Mouse (Mus musculus): ENCODE measurements at regions not wholly inside any gene's neighbourhood (a gene's known extent, or its start where the extent isn't known, plus 50 kb on each side); places are given as distances from the start of the nearest gene placed in this dataset.
A peak's percentile ranks its signal among the peaks of the same experiment; 100 is the strongest.

- ATAC-seq (ENCODE audit: low FRiP score) = no peak
- Histone ChIP-seq H3K27me3 (ENCODE audit: insufficient read depth, low read length) (no peaks in the 10 kb centered on the region), H3K36me3 (ENCODE audit: insufficient read depth, low read length) (no peaks in the 10 kb centered on the region), H3K4me2 (ENCODE audit: low read depth, low read length, poor library complexity, severe bottlenecking) (no peak overlapping the region), H3K4me1 (ENCODE audit: insufficient read depth, low read length) (no peaks in the 10 kb centered on the region), H3K4me3 (ENCODE audit: low read depth, low read length) (no peak overlapping the region), H3K27ac (ENCODE audit: low read depth, low read length) (no peak overlapping the region), H3K9me3 (ENCODE audit: low read length) (no peaks in the 10 kb centered on the region), H3K9ac (replicated peaks; ENCODE audit: low read length, poor library complexity, severe bottlenecking) (no peak overlapping the region)
- TF ChIP-seq CTCF (IDR thresholded peaks at IDR 0.05) = no peak
- WGBS = 84% methylated on average over 2 of the region's 2 CpGs
- no peak for DNase-seq (ENCODE audit: low spot score)
These were observed 1345.0 kb upstream of the Lrrc6 start for GRCm38 (mm10) chr15:67845707-67846106.

- no peak overlapping the region for H3K4me3 ChIP-seq (ENCODE audit: low read depth, low read length)
- H3K9me3 ChIP-seq (ENCODE audit: low read length) = no peaks in the 10 kb centered on the region
- no peak for TF ChIP-seq CTCF (IDR thresholded peaks at IDR 0.05)
- no peak overlapping the region for H3K9ac ChIP-seq (replicated peaks; ENCODE audit: low read length, poor library complexity, severe bottlenecking)
- no peaks in the 10 kb centered on the region for H3K4me1 ChIP-seq (ENCODE audit: insufficient read depth, low read length)
- DNase-seq (ENCODE audit: low spot score) (no peak), ATAC-seq (ENCODE audit: low FRiP score) (no peak)
- no peak overlapping the region for H3K4me2 ChIP-seq (ENCODE audit: low read depth, low read length, poor library complexity, severe bottlenecking)
- 77% methylated on average over 3 of the region's 3 CpGs for WGBS
- H3K36me3 ChIP-seq (ENCODE audit: insufficient read depth, low read length) = no peaks in the 10 kb centered on the region
- H3K27ac ChIP-seq (ENCODE audit: low read depth, low read length) = no peak overlapping the region
- H3K27me3 ChIP-seq (ENCODE audit: insufficient read depth, low read length) = no peaks in the 10 kb centered on the region
These were observed 1340.0 kb upstream of the Lrrc6 start for GRCm38 (mm10) chr15:67840671-67841070.

GRCm38 (mm10) chr15:67825796-67826484 lies 1325.2 kb upstream of the Lrrc6 start:
- Histone ChIP-seq H3K9me3 (ENCODE audit: low read length) (no peaks in the 10 kb centered on the region), H3K4me1 (ENCODE audit: insufficient read depth, low read length) (no peaks in the 10 kb centered on the region), H3K27ac (ENCODE audit: low read depth, low read length) (no peak overlapping the region), H3K4me2 (ENCODE audit: low read depth, low read length, poor library complexity, severe bottlenecking) (no peak overlapping the region), H3K9ac (replicated peaks; ENCODE audit: low read length, poor library complexity, severe bottlenecking) (no peak overlapping the region), H3K4me3 (ENCODE audit: low read depth, low read length) (no peak overlapping the region), H3K36me3 (ENCODE audit: insufficient read depth, low read length) (no peaks in the 10 kb centered on the region), H3K27me3 (ENCODE audit: insufficient read depth, low read length) (no peaks in the 10 kb centered on the region)
- ATAC-seq (ENCODE audit: low FRiP score) = no peak
- 79% methylated on average over 4 of the region's 4 CpGs for WGBS
- TF ChIP-seq CTCF (IDR thresholded peaks at IDR 0.05) = no peak
- no peak for DNase-seq (ENCODE audit: low spot score)

GRCm38 (mm10) chr15:67823226-67823625 lies 1322.5 kb upstream of the Lrrc6 start:
- H3K4me2 ChIP-seq (ENCODE audit: low read depth, low read length, poor library complexity, severe bottlenecking) = no peak overlapping the region
- WGBS = 61% methylated on average over 3 of the region's 3 CpGs
- H3K27ac ChIP-seq (ENCODE audit: low read depth, low read length) = no peak overlapping the region
- ATAC-seq (ENCODE audit: low FRiP score) (no peak), DNase-seq (ENCODE audit: low spot score) (peak; percentile 28)
- no peaks in the 10 kb centered on the region for H3K4me1 ChIP-seq (ENCODE audit: insufficient read depth, low read length)
- H3K4me3 ChIP-seq (ENCODE audit: low read depth, low read length) = no peak overlapping the region
- no peaks in the 10 kb centered on the region for H3K36me3 ChIP-seq (ENCODE audit: insufficient read depth, low read length)
- H3K27me3 ChIP-seq (ENCODE audit: insufficient read depth, low read length) = no peaks in the 10 kb centered on the region
- no peaks in the 10 kb centered on the region for H3K9me3 ChIP-seq (ENCODE audit: low read length)
- no peak for TF ChIP-seq CTCF (IDR thresholded peaks at IDR 0.05)
- H3K9ac ChIP-seq (replicated peaks; ENCODE audit: low read length, poor library complexity, severe bottlenecking) = no peak overlapping the region

- Histone ChIP-seq H3K4me3 (ENCODE audit: low read depth, low read length) (no peak overlapping the region), H3K36me3 (ENCODE audit: insufficient read depth, low read length) (no peaks in the 10 kb centered on the region), H3K9me3 (ENCODE audit: low read length) (no peaks in the 10 kb centered on the region), H3K27ac (ENCODE audit: low read depth, low read length) (no peak overlapping the region), H3K27me3 (ENCODE audit: insufficient read depth, low read length) (no peaks in the 10 kb centered on the region), H3K9ac (replicated peaks; ENCODE audit: low read length, poor library complexity, severe bottlenecking) (no peak overlapping the region), H3K4me2 (ENCODE audit: low read depth, low read length, poor library complexity, severe bottlenecking) (no peak overlapping the region), H3K4me1 (ENCODE audit: insufficient read depth, low read length) (no peaks in the 10 kb centered on the region)
- WGBS = 79% methylated on average over 1 of the region's 1 CpGs
- ATAC-seq (ENCODE audit: low FRiP score) (no peak), DNase-seq (ENCODE audit: low spot score) (no peak)
- no peak for TF ChIP-seq CTCF (IDR thresholded peaks at IDR 0.05)
These were observed 1299.2 kb upstream of the Lrrc6 start for GRCm38 (mm10) chr15:67799871-67800270.

GRCm38 (mm10) chr15:67795578-67795977 lies 1294.9 kb upstream of the Lrrc6 start:
- no peak overlapping the region for H3K27ac ChIP-seq (ENCODE audit: low read depth, low read length)
- DNase-seq (ENCODE audit: low spot score) = no peak
- TF ChIP-seq CTCF (IDR thresholded peaks at IDR 0.05) = no peak
- no peaks in the 10 kb centered on the region for H3K9me3 ChIP-seq (ENCODE audit: low read length)
- H3K4me3 ChIP-seq (ENCODE audit: low read depth, low read length) = no peak overlapping the region
- no peaks in the 10 kb centered on the region for H3K4me1 ChIP-seq (ENCODE audit: insufficient read depth, low read length)
- 89% methylated on average over 2 of the region's 2 CpGs for WGBS
- no peak overlapping the region for H3K9ac ChIP-seq (replicated peaks; ENCODE audit: low read length, poor library complexity, severe bottlenecking)
- no peaks in the 10 kb centered on the region for H3K27me3 ChIP-seq (ENCODE audit: insufficient read depth, low read length)
- H3K4me2 ChIP-seq (ENCODE audit: low read depth, low read length, poor library complexity, severe bottlenecking) = no peak overlapping the region
- no peaks in the 10 kb centered on the region for H3K36me3 ChIP-seq (ENCODE audit: insufficient read depth, low read length)
- ATAC-seq (ENCODE audit: low FRiP score) = no peak

Measured in midbrain, postnatal 0 days (tissue).